18 mouse cellular contexts compared by ENCODE assay signal in the genomic region with DNA sequence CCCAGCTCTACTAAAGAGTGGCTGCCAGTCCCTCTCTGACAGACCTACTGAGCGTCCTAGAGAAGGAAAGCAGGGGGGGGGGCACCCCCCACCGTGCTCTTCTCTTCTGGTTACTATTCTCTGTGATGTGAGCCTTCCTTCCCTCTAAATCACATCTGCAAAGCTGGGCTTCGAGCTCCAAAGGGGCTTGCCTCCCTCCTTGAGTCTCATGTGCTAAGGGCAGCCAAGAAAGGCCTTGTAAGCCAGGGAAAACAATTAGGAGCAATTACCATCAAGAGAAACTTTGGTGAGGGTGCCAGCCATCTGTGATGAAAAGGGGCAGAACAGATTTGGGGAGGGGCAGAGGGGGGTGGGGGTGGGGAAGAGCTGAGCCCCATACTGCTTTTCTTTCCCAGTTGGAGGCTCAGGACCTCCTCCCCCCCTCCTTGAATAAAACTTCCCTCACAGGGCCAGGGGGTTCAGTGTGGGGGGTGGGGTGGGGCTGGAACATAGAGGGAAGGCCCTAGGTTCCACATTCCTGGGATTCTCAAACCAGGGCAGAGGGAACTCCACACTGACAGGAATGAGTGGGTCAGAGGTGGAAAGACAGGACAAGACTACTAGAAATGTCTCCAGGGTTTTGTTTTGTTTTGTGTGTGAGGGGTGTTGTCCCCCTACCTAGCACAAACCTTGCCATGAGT. TPM values are rescaled to one million over a fixed set of nuclear protein-coding genes. Genes with fewer than 3 reads are reported as not detected.
DNase-seq lines count a peak whose midpoint lies in the region; ATAC-seq lines count a peak whose summit lies in the region.
"Had no signal": no experiment of that assay in that cellular context is flagged by ENCODE, and none has a peak within 500 bp of the region (broad histone marks: within the 10 kb centered on the region; RNA-seq: fewer than 3 reads in every experiment).

No protein-coding gene starts in this region.

- 0 out of 2 replicates have a peak, but pooled peaks cover 2% of the 10 kb centered on the region for H3K9me3 ChIP-seq in hindbrain, embryonic 10.5 days
- no peaks in the 10 kb centered on the region for H3K9me3 ChIP-seq in hindbrain, embryonic 11.5 days (ENCODE audit: control insufficient read depth, low read length)
- H3K9me3 ChIP-seq in forebrain, embryonic 10.5 days, result no peaks in the 10 kb centered on the region
- H3K9me3 ChIP-seq in limb, embryonic 13.5 days, result no peaks in the 10 kb centered on the region
- H3K9me3 ChIP-seq: G1E; heart, embryonic 15.5 days; hindbrain, embryonic 15.5 days; midbrain, embryonic 12.5 days had no signal

- H3K4me3 ChIP-seq in hindbrain, embryonic 10.5 days, result no peak overlapping the region
- H3K4me3 ChIP-seq in hindbrain, embryonic 11.5 days (ENCODE audit: low read depth, low read length), result no peak overlapping the region
- H3K4me3 ChIP-seq in forebrain, embryonic 10.5 days, result no peak overlapping the region
- no peak overlapping the region for H3K4me3 ChIP-seq in limb, embryonic 13.5 days
- H3K4me3 ChIP-seq: heart, embryonic 15.5 days; hindbrain, embryonic 15.5 days; left cerebral cortex, adult 2 months; midbrain, embryonic 12.5 days had no signal

- 4% methylated on average over 3 of the region's 3 CpGs for WGBS in hindbrain, embryonic 10.5 days
- WGBS in hindbrain, embryonic 11.5 days, result 9% methylated on average over 3 of the region's 3 CpGs
- 8% methylated on average over 3 of the region's 3 CpGs for WGBS in forebrain, embryonic 10.5 days
- WGBS in limb, embryonic 13.5 days, result 5% methylated on average over 3 of the region's 3 CpGs

- H3K9ac ChIP-seq in hindbrain, embryonic 11.5 days (ENCODE audit: low read depth, low read length), result no peak overlapping the region
- H3K9ac ChIP-seq in limb, embryonic 13.5 days, result no peak overlapping the region; the same call in 1 of the 2 replicates
- H3K9ac ChIP-seq: heart, embryonic 15.5 days; hindbrain, embryonic 15.5 days; liver, embryonic 14.5 days; midbrain, embryonic 12.5 days had no signal

- H3K36me3 ChIP-seq in hindbrain, embryonic 10.5 days, result peaks cover 51% of the 10 kb centered on the region
- H3K36me3 ChIP-seq in hindbrain, embryonic 11.5 days (ENCODE audit: control insufficient read depth, insufficient read depth, low read length), result 0 out of 2 replicates have a peak, but pooled peaks cover 1% of the 10 kb centered on the region
- peaks cover 62% of the 10 kb centered on the region for H3K36me3 ChIP-seq in forebrain, embryonic 10.5 days (replicated peaks)
- peaks cover 41% of the 10 kb centered on the region for H3K36me3 ChIP-seq in limb, embryonic 13.5 days

- no peak for DNase-seq in hindbrain, embryonic 10.5 days (ENCODE audit: low spot score)
- no peak for DNase-seq in hindbrain, embryonic 11.5 days (ENCODE audit: low spot score)
- DNase-seq in R1 (ENCODE audit: low read depth, low spot score), result peak; percentile 83
- no peak for DNase-seq in forebrain, embryonic 10.5 days (ENCODE audit: extremely low spot score, low spot score)
- DNase-seq in lung, postnatal 10 days, result no peak
- DNase-seq in layer of hippocampus, adult 9-10 months (ENCODE audit: low spot score), result no peak
- DNase-seq: cerebellum, adult 2 months; gastrocnemius, postnatal 10 days; kidney, adult 8-10 months had no signal

- peak overlapping the region; percentile 78 for H3K27ac ChIP-seq in hindbrain, embryonic 10.5 days
- no peak overlapping the region for H3K27ac ChIP-seq in hindbrain, embryonic 11.5 days (ENCODE audit: low read depth, low read length)
- peak overlapping the region; percentile 74 for H3K27ac ChIP-seq in forebrain, embryonic 10.5 days
- peak overlapping the region; percentile 86; the same call in 1 of the 2 replicates for H3K27ac ChIP-seq in limb, embryonic 13.5 days
- H3K27ac ChIP-seq: heart, embryonic 15.5 days; hindbrain, embryonic 15.5 days; left cerebral cortex, adult 2 months; liver, embryonic 14.5 days; midbrain, embryonic 12.5 days had no signal

- no peak overlapping the region for H3K4me2 ChIP-seq in hindbrain, embryonic 11.5 days (replicated peaks; ENCODE audit: low read depth, low read length)
- H3K4me2 ChIP-seq in limb, embryonic 13.5 days (replicated peaks), result no peak overlapping the region
- H3K4me2 ChIP-seq: heart, embryonic 15.5 days; hindbrain, embryonic 15.5 days; midbrain, embryonic 12.5 days had no signal

- no peaks in the 10 kb centered on the region for H3K27me3 ChIP-seq in hindbrain, embryonic 10.5 days (ENCODE audit: insufficient read depth, poor library complexity, severe bottlenecking)
- H3K27me3 ChIP-seq in hindbrain, embryonic 11.5 days (ENCODE audit: control insufficient read depth, insufficient read depth, low read length), result no peaks in the 10 kb centered on the region
- H3K27me3 ChIP-seq in forebrain, embryonic 10.5 days (ENCODE audit: poor library complexity, severe bottlenecking), result no peaks in the 10 kb centered on the region
- H3K27me3 ChIP-seq in limb, embryonic 13.5 days, result no peaks in the 10 kb centered on the region
- H3K27me3 ChIP-seq: heart, embryonic 15.5 days; hindbrain, embryonic 15.5 days; midbrain, embryonic 12.5 days had no signal

- H3K4me1 ChIP-seq in hindbrain, embryonic 10.5 days (replicated peaks), result peaks cover 34% of the 10 kb centered on the region
- H3K4me1 ChIP-seq in hindbrain, embryonic 11.5 days (replicated peaks; ENCODE audit: control insufficient read depth, insufficient read depth, low read length), result no peaks in the 10 kb centered on the region
- H3K4me1 ChIP-seq in forebrain, embryonic 10.5 days, result peaks cover 41% of the 10 kb centered on the region
- H3K4me1 ChIP-seq in limb, embryonic 13.5 days, result peaks cover 43% of the 10 kb centered on the region
- H3K4me1 ChIP-seq: heart, embryonic 15.5 days; hindbrain, embryonic 15.5 days had no signal

- ATAC-seq in hindbrain, embryonic 11.5 days (ENCODE audit: low FRiP score), result no peak
- no peak for ATAC-seq in limb, embryonic 13.5 days (ENCODE audit: low FRiP score, low read depth)
- no peak for ATAC-seq in cerebellum, adult (ENCODE audit: insufficient number of reproducible peaks, low FRiP score, low TSS enrichment)
- ATAC-seq: activated CD4-positive, CD25-positive, alpha-beta regulatory T cell, adult 4 months had no signal

RNA-seq across cellular contexts. Expression of gene Col2a1, which starts 30.7 kb away (rescaled TPM):
- polyA plus RNA-seq in hindbrain, embryonic 10.5 days (2016; fragmentation: Nextera tagmentation; extraction: Ambion mirVana), result 196 and 224 TPM in 2 replicates
- 128 and 132 TPM in 2 replicates for polyA plus RNA-seq in hindbrain, embryonic 11.5 days (2014; fragmentation: Nextera tagmentation; extraction: Ambion mirVana)
- 183 and 190 TPM in 2 replicates for polyA plus RNA-seq in forebrain, embryonic 10.5 days (2016; fragmentation: Nextera tagmentation; extraction: Ambion mirVana)
- 706 and 829 TPM in 2 replicates for polyA plus RNA-seq in limb, embryonic 13.5 days (2015; fragmentation: Nextera tagmentation; extraction: Ambion mirVana)
- polyA plus RNA-seq: G1E had no signal

RNA-seq across cellular contexts. Expression of gene Pfkm, which starts 57.2 kb away (rescaled TPM):
- 33.0 and 37.9 TPM in 2 replicates for polyA plus RNA-seq in hindbrain, embryonic 10.5 days (2016; fragmentation: Nextera tagmentation; extraction: Ambion mirVana)
- polyA plus RNA-seq in hindbrain, embryonic 11.5 days (2014; fragmentation: Nextera tagmentation; extraction: Ambion mirVana), result 32.1 and 32.6 TPM in 2 replicates
- 37.8 and 38.2 TPM in 2 replicates for polyA plus RNA-seq in forebrain, embryonic 10.5 days (2016; fragmentation: Nextera tagmentation; extraction: Ambion mirVana)
- 56.0 and 56.7 TPM in 2 replicates for polyA plus RNA-seq in limb, embryonic 13.5 days (2015; fragmentation: Nextera tagmentation; extraction: Ambion mirVana)

RNA-seq across cellular contexts. Expression of gene Senp1, which starts 58.3 kb away (rescaled TPM):
- 36.5 and 44.1 TPM in 2 replicates for polyA plus RNA-seq in hindbrain, embryonic 10.5 days (2016; fragmentation: Nextera tagmentation; extraction: Ambion mirVana)
- 40.6 and 41.5 TPM in 2 replicates for polyA plus RNA-seq in hindbrain, embryonic 11.5 days (2014; fragmentation: Nextera tagmentation; extraction: Ambion mirVana)
- polyA plus RNA-seq in forebrain, embryonic 10.5 days (2016; fragmentation: Nextera tagmentation; extraction: Ambion mirVana), result 48.9 and 49.4 TPM in 2 replicates
- 37.0 and 38.8 TPM in 2 replicates for polyA plus RNA-seq in limb, embryonic 13.5 days (2015; fragmentation: Nextera tagmentation; extraction: Ambion mirVana)
